Mouse (Mus musculus): ENCODE data around the gene Timp2. TPM values are rescaled to one million over a fixed set of nuclear protein-coding genes. Genes with fewer than 3 reads are reported as not detected.
"Not testable (repeated sequence)": the region's sequence is repeated elsewhere in the genome, so short reads cannot be mapped to it uniquely, and the experiment has no call there.

Timp2 gene
- total and polyA plus RNA-seq, 3 experiments = not detected

DNA sequence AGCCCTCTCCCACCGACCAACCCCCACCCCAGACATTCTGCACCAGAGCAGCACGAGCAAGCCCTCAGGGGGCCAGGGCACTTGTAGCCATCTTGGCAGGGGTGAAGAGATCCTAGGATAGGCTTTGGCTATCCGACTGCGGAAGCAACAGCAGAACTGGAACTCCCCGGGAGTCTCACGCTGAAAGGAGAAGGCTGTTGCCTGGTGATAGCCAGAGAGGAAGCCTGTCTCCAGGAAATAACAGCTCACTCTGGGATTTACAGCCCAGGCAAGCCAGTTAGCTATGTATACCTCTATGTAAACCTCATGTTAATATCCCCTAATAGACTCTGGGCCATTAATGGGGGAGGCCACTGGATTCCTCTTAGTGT, 45.0 kb upstream of the Timp2 start:
- no peak for DNase-seq (ENCODE audit: low spot score)
- Histone ChIP-seq H3K4me1 (ENCODE audit: insufficient read depth, low read depth, low read length) (peaks cover 40% of the 10 kb centered on the region), H3K27me3 (ENCODE audit: insufficient read depth, low read length) (0 out of 2 replicates have a peak, but pooled peaks cover 2% of the 10 kb centered on the region), H3K4me3 (ENCODE audit: low read depth, low read length) (no peak overlapping the region; the same call in 1 of the 2 replicates), H3K36me3 (replicated peaks) (peaks cover 53% of the 10 kb centered on the region), H3K9me3 (replicated peaks) (no peaks in the 10 kb centered on the region)
- TF ChIP-seq TAL1 (conservative IDR thresholded peaks at IDR 0.05; ENCODE audit: low read depth, low read length) (no peak), CTCF (IDR thresholded peaks at IDR 0.05; ENCODE audit: low read depth, low read length) (no peak), POLR2AphosphoS5 (IDR thresholded peaks at IDR 0.05; ENCODE audit: insufficient replicate concordance, low read depth, low read length) (no peak), GATA1 (IDR thresholded peaks at IDR 0.05; ENCODE audit: borderline replicate concordance, low read length) (no peak), GATA2 (IDR thresholded peaks at IDR 0.05; ENCODE audit: borderline replicate concordance, low read depth, low read length) (no peak)
- no peak for ATAC-seq (ENCODE audit: extremely low read depth, insufficient number of reproducible peaks, low FRiP score, poor library complexity, severe bottlenecking)

DNA sequence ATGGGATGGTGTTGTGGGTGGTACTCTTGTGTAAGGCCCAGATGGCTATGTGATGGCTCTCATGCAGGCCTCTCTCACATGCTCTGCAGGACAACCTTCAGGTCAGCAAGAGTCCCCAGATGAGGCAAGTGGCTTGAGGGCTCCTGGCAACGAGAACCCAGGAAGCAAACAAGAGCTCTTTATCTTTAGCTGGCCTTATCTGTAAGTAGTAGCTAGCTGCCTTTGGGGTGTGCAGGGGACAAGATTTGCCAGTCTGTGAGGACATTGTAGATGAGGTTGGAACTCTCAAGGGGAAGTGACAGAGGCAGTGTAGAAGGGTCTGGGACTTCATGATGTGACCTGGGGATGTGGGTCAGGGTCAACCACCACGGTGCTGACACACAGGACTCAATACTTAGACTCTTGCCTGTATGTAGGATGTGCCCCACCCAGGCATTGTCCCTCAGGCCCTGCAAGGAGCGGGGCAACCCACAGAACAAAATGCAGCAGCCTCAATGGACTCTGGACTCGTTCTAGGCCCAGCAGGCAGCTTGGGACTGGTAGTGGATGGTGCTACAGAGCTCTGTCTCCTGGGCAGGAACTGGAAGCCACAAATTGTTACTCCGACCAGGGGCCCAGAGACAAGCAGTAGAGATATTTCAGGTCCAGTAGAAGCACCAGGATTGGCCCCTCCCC, 44.5 kb upstream of the Timp2 start:
- no peak for DNase-seq (ENCODE audit: low spot score)
- peak; percentile 40 for ATAC-seq (ENCODE audit: extremely low read depth, insufficient number of reproducible peaks, low FRiP score, poor library complexity, severe bottlenecking)
- Histone ChIP-seq H3K4me1 (ENCODE audit: insufficient read depth, low read depth, low read length) (peaks cover 39% of the 10 kb centered on the region), H3K27me3 (ENCODE audit: insufficient read depth, low read length) (0 out of 2 replicates have a peak, but pooled peaks cover 2% of the 10 kb centered on the region), H3K36me3 (replicated peaks) (peaks cover 52% of the 10 kb centered on the region), H3K4me3 (ENCODE audit: low read depth, low read length) (no peak overlapping the region; the same call in 1 of the 2 replicates), H3K9me3 (replicated peaks) (no peaks in the 10 kb centered on the region)
- no peak for TF ChIP-seq CTCF (IDR thresholded peaks at IDR 0.05; ENCODE audit: low read depth, low read length)
- TF ChIP-seq POLR2AphosphoS5 (IDR thresholded peaks at IDR 0.05; ENCODE audit: insufficient replicate concordance, low read depth, low read length) = no peak
- TF ChIP-seq TAL1 (conservative IDR thresholded peaks at IDR 0.05; ENCODE audit: low read depth, low read length) = no peak
- no peak for TF ChIP-seq GATA1 (IDR thresholded peaks at IDR 0.05; ENCODE audit: borderline replicate concordance, low read length)
- no peak for TF ChIP-seq GATA2 (IDR thresholded peaks at IDR 0.05; ENCODE audit: borderline replicate concordance, low read depth, low read length)

DNA sequence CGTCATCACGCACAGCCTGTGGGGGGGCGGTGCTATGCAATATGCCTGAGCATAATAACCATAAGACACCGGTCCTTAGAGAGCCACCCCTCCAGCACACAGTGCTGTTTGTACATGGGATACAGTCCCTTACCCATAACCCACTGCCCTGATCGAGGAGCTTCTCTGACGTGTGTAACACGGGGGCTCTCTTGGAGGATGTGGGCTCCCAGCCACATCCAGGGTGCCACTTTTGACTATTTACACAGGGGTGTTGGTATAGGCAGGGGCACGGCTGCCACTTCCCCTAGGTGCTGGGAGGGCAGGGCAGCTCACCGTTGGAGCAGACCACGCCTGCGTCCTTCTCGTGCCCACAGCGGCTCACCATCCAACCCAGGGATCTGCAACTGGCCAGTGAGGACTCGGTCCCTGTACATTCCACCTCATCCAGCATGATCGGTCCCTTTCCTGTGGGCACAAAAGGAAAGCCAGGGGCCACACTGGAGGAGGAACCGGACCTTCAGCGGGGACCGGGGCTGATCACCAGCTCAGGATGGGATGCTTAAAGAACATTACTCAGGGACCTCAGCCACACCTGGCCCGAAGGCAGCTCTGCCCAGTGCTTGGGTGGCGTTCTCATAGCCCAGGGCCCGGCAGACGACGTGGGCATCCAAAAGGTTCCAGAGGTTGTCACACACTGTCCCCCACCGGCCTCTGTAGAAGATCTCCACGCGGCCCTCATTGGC, 42.4 kb upstream of the Timp2 start:
- ATAC-seq (ENCODE audit: extremely low read depth, insufficient number of reproducible peaks, low FRiP score, poor library complexity, severe bottlenecking) = no peak
- H3K27me3 ChIP-seq (ENCODE audit: insufficient read depth, low read length) = 0 out of 2 replicates have a peak, but pooled peaks cover 2% of the 10 kb centered on the region
- H3K36me3 ChIP-seq (replicated peaks) = peaks cover 66% of the 10 kb centered on the region
- DNase-seq (ENCODE audit: low spot score) = no peak
- peaks cover 27% of the 10 kb centered on the region for H3K4me1 ChIP-seq (ENCODE audit: insufficient read depth, low read depth, low read length)
- H3K9me3 ChIP-seq (replicated peaks) = no peaks in the 10 kb centered on the region
- TF ChIP-seq TAL1 (conservative IDR thresholded peaks at IDR 0.05; ENCODE audit: low read depth, low read length) (no peak), POLR2AphosphoS5 (IDR thresholded peaks at IDR 0.05; ENCODE audit: insufficient replicate concordance, low read depth, low read length) (no peak), CTCF (IDR thresholded peaks at IDR 0.05; ENCODE audit: low read depth, low read length) (no peak), GATA1 (IDR thresholded peaks at IDR 0.05; ENCODE audit: borderline replicate concordance, low read length) (no peak), GATA2 (IDR thresholded peaks at IDR 0.05; ENCODE audit: borderline replicate concordance, low read depth, low read length) (no peak)
- H3K4me3 ChIP-seq (ENCODE audit: low read depth, low read length) = no peak overlapping the region

DNA sequence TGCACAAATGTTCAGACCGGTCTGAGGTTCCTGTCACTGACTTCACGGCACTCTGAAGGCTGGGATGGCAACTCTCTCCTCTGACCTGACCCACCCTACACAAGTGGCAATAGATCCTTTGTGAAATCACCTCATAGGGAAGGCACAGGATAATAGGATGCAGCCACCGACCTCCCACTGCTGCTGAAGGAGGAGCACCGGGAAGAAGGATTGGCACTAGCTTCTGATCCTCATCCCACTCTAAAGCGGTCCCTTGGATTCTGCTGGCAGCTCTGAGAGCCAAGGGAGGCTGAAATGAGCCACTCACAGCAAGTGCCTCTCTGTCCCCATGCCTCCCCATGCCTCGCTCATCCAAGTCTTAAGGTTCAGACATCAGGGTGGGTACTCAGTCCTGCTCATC, 39.0 kb upstream of the Timp2 start:
- no peak overlapping the region for H3K4me3 ChIP-seq (ENCODE audit: low read depth, low read length)
- no peak for DNase-seq (ENCODE audit: low spot score)
- peaks cover under 1% of the 10 kb centered on the region; the same call in 1 of the 2 replicates for H3K4me1 ChIP-seq (ENCODE audit: insufficient read depth, low read depth, low read length)
- H3K36me3 ChIP-seq (replicated peaks) = peaks cover 68% of the 10 kb centered on the region
- no peak for ATAC-seq (ENCODE audit: extremely low read depth, insufficient number of reproducible peaks, low FRiP score, poor library complexity, severe bottlenecking)
- no peaks in the 10 kb centered on the region for H3K9me3 ChIP-seq (replicated peaks)
- TF ChIP-seq GATA2 (IDR thresholded peaks at IDR 0.05; ENCODE audit: borderline replicate concordance, low read depth, low read length) (no peak), POLR2AphosphoS5 (IDR thresholded peaks at IDR 0.05; ENCODE audit: insufficient replicate concordance, low read depth, low read length) (no peak), CTCF (IDR thresholded peaks at IDR 0.05; ENCODE audit: low read depth, low read length) (no peak)
- 0 out of 2 replicates have a peak, but pooled peaks cover 2% of the 10 kb centered on the region for H3K27me3 ChIP-seq (ENCODE audit: insufficient read depth, low read length)

DNA sequence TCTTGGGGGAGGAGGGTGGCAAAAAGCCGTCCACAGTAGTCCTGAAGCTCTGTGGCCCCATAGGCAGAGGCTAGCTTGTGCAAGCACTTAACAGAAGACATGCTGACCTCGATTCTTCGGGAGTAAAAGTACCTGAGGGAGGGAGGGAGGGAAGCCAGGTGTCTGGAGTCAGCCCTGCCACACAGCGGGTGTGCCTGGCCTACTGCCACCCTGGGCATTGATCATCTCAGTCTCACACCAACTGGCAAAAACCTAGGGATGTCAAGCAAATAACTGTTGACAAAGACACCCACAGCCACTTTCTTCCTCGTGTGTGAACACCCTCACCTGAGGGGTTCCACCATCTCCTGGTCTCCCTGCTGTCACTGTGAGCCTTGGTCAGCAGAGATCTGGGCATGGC, 38.5 kb upstream of the Timp2 start:
- ATAC-seq (ENCODE audit: extremely low read depth, insufficient number of reproducible peaks, low FRiP score, poor library complexity, severe bottlenecking) (no peak), DNase-seq (ENCODE audit: low spot score) (no peak)
- Histone ChIP-seq H3K36me3 (replicated peaks) (peaks cover 62% of the 10 kb centered on the region), H3K4me3 (ENCODE audit: low read depth, low read length) (no peak overlapping the region), H3K4me1 (ENCODE audit: insufficient read depth, low read depth, low read length) (no peaks in the 10 kb centered on the region), H3K27me3 (ENCODE audit: insufficient read depth, low read length) (0 out of 2 replicates have a peak, but pooled peaks cover under 1% of the 10 kb centered on the region), H3K9me3 (replicated peaks) (no peaks in the 10 kb centered on the region)
- TF ChIP-seq POLR2AphosphoS5 (IDR thresholded peaks at IDR 0.05; ENCODE audit: insufficient replicate concordance, low read depth, low read length) = no peak
- TF ChIP-seq GATA2 (IDR thresholded peaks at IDR 0.05; ENCODE audit: borderline replicate concordance, low read depth, low read length) = no peak
- TF ChIP-seq GATA1 (IDR thresholded peaks at IDR 0.05; ENCODE audit: borderline replicate concordance, low read length) = no peak
- no peak for TF ChIP-seq TAL1 (conservative IDR thresholded peaks at IDR 0.05; ENCODE audit: low read depth, low read length)
- no peak for TF ChIP-seq CTCF (IDR thresholded peaks at IDR 0.05; ENCODE audit: low read depth, low read length)

DNA sequence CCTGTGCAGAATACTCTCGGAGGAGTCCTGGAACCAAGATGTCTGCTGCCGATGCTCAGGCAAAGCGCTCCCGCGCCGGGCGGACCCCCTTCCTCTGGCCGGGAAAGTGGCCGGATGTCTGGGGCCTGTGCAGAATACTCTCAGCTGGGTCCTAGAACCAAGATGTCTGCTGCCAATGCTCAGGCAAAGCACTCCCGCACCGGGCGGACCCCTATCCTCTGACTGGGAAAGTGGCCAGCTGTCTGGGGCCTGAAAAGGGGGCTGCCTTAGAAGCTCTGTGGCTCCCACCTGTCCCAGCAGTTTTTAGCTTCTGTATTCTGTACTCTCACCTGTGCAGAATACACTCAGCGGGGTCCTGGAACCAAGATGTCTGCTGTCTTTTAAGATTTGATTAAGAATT, 32.3 kb upstream of the Timp2 start:
- H3K4me1 ChIP-seq (ENCODE audit: insufficient read depth, low read depth, low read length); ATAC-seq (ENCODE audit: extremely low read depth, insufficient number of reproducible peaks, low FRiP score, poor library complexity, severe bottlenecking); H3K9me3 ChIP-seq (replicated peaks); H3K27me3 ChIP-seq (ENCODE audit: insufficient read depth, low read length); H3K36me3 ChIP-seq (replicated peaks); H3K4me3 ChIP-seq (ENCODE audit: low read depth, low read length); DNase-seq (ENCODE audit: low spot score): not testable (repeated sequence)

Measured in G1E (cell line).